Comparison of ENCODE assay signal across 10 mouse cellular contexts in the genomic region with DNA sequence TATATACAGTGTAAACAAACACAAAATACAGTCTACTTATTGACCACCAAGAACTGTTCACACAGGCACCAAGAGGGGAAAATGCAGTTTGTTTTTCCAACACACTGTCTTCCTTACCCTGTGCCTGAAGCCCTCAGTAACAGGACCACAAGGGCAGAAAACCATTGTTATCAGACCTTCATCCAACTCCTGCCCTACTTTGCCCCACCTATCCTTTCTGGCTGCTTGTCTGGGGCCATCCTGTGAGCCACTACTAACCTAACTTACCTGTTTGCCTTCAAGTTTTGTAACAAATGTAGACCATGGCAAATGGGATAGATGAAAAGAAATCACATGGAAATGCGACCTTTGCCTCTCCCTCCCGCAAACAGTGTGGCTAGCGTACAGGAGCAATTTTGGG. TPM values are rescaled to one million over a fixed set of nuclear protein-coding genes. Genes with fewer than 3 reads are reported as not detected.
A peak's percentile ranks its signal among the peaks of the same experiment; 100 is the strongest.
DNase-seq lines count a peak whose midpoint lies in the region; ATAC-seq lines count a peak whose summit lies in the region.
"Had no signal": no experiment of that assay in that cellular context is flagged by ENCODE, and none has a peak within 500 bp of the region (broad histone marks: within the 10 kb centered on the region; RNA-seq: fewer than 3 reads in every experiment).

No protein-coding gene starts in this region.

- H3K4me2 ChIP-seq in lung, embryonic 16.5 days (ENCODE audit: low read depth, low read length) = peak overlapping the region; percentile 50
- peak overlapping the region; percentile 83 for H3K4me2 ChIP-seq in forebrain, embryonic 13.5 days
- peak overlapping the region; percentile 78 for H3K4me2 ChIP-seq in neural tube, embryonic 15.5 days

- no peak for DNase-seq in lung, postnatal 25 days (ENCODE audit: low spot score)
- peak; percentile 10 for DNase-seq in liver
- no peak for DNase-seq in adrenal gland, postnatal 4 days (ENCODE audit: low spot score in 2 of 2)
- DNase-seq: kidney, postnatal 25 days; thymus, postnatal 36 days had no signal

- H3K27me3 ChIP-seq in lung, embryonic 16.5 days (ENCODE audit: control insufficient read depth, insufficient read depth, low read depth, low read length) = no peaks in the 10 kb centered on the region
- 0 out of 2 replicates have a peak, but pooled peaks cover 7% of the 10 kb centered on the region for H3K27me3 ChIP-seq in forebrain, embryonic 13.5 days
- H3K27me3 ChIP-seq in neural tube, embryonic 15.5 days (replicated peaks) = no peaks in the 10 kb centered on the region

- H3K36me3 ChIP-seq in lung, embryonic 16.5 days (ENCODE audit: control insufficient read depth, insufficient read depth, low read length) = peaks cover 9% of the 10 kb centered on the region
- H3K36me3 ChIP-seq in forebrain, embryonic 13.5 days (ENCODE audit: poor library complexity, severe bottlenecking) = peaks cover 15% of the 10 kb centered on the region
- peaks cover 11% of the 10 kb centered on the region; the same call in 1 of the 2 replicates for H3K36me3 ChIP-seq in neural tube, embryonic 15.5 days

- ATAC-seq in lung, embryonic 16.5 days (ENCODE audit: low read depth) = no peak
- ATAC-seq in forebrain, embryonic 13.5 days = no peak
- ATAC-seq in neural tube, embryonic 15.5 days (ENCODE audit: low FRiP score) = no peak
- ATAC-seq in CD4-positive, CD25-positive, alpha-beta regulatory T cell, adult 4 months = no peak
- ATAC-seq in frontal cortex, adult (ENCODE audit: low TSS enrichment) = no peak

- peak overlapping the region; percentile 24; the same call in 1 of the 2 replicates for H3K4me3 ChIP-seq in lung, embryonic 16.5 days (ENCODE audit: low read length)
- peak overlapping the region; percentile 29 for H3K4me3 ChIP-seq in forebrain, embryonic 13.5 days
- peak overlapping the region; percentile 12 for H3K4me3 ChIP-seq in neural tube, embryonic 15.5 days (replicated peaks)

- no peaks in the 10 kb centered on the region for H3K9me3 ChIP-seq in lung, embryonic 16.5 days (ENCODE audit: control insufficient read depth, low read length)
- H3K9me3 ChIP-seq in forebrain, embryonic 13.5 days (replicated peaks) = no peaks in the 10 kb centered on the region
- H3K9me3 ChIP-seq in neural tube, embryonic 15.5 days (replicated peaks) = no peaks in the 10 kb centered on the region

- H3K27ac ChIP-seq in lung, embryonic 16.5 days (ENCODE audit: low read length) = no peak overlapping the region
- no peak overlapping the region for H3K27ac ChIP-seq in forebrain, embryonic 13.5 days
- H3K27ac ChIP-seq in neural tube, embryonic 15.5 days (replicated peaks) = no peak overlapping the region

- 64% methylated on average over 3 of the region's 3 CpGs for WGBS in lung, embryonic 16.5 days
- 64% methylated on average over 3 of the region's 3 CpGs for WGBS in forebrain, embryonic 13.5 days
- 69% methylated on average over 3 of the region's 3 CpGs for WGBS in neural tube, embryonic 15.5 days

- peak overlapping the region; percentile 2; the same call in 1 of the 2 replicates for H3K9ac ChIP-seq in lung, embryonic 16.5 days (ENCODE audit: low read length)
- H3K9ac ChIP-seq in forebrain, embryonic 13.5 days = peak overlapping the region; percentile 55
- H3K9ac ChIP-seq in neural tube, embryonic 15.5 days (replicated peaks) = no peak overlapping the region

- H3K4me1 ChIP-seq in lung, embryonic 16.5 days (replicated peaks; ENCODE audit: control insufficient read depth, insufficient read depth, low read length) = peaks cover 4% of the 10 kb centered on the region; the same call in 1 of the 2 replicates
- H3K4me1 ChIP-seq in forebrain, embryonic 13.5 days = peaks cover 29% of the 10 kb centered on the region
- peaks cover 28% of the 10 kb centered on the region for H3K4me1 ChIP-seq in neural tube, embryonic 15.5 days

RNA-seq across cellular contexts. Expression of gene Kras, which starts 2.2 kb away (rescaled TPM):
- 97.6 and 99.5 TPM in 2 replicates for polyA plus RNA-seq in lung, embryonic 16.5 days (2015; fragmentation: Nextera tagmentation; extraction: Ambion mirVana)
- polyA plus RNA-seq in forebrain, embryonic 13.5 days (2015; fragmentation: Nextera tagmentation; extraction: Ambion mirVana) = 107 and 114 TPM in 2 replicates
- polyA plus RNA-seq in neural tube, embryonic 15.5 days (2015; fragmentation: Nextera tagmentation; extraction: Ambion mirVana) = 69.6 and 76.5 TPM in 2 replicates
- polyA plus RNA-seq in CD4-positive, CD25-positive, alpha-beta regulatory T cell, adult 4 months (2017; shearing (Covaris generic)) = 10 to 100 TPM; 18.3 to 35.8 TPM
- total RNA-seq in adrenal gland, postnatal 4 days (2021) = 10 to 100 TPM; 44.1 to 47.0 TPM

RNA-seq across cellular contexts. Expression of gene Etfrf1, which starts 37.0 kb away (rescaled TPM):
- polyA plus RNA-seq in lung, embryonic 16.5 days (2015; fragmentation: Nextera tagmentation; extraction: Ambion mirVana) = 28.1 and 29.0 TPM in 2 replicates
- 30.1 and 30.6 TPM in 2 replicates for polyA plus RNA-seq in forebrain, embryonic 13.5 days (2015; fragmentation: Nextera tagmentation; extraction: Ambion mirVana)
- polyA plus RNA-seq in neural tube, embryonic 15.5 days (2015; fragmentation: Nextera tagmentation; extraction: Ambion mirVana) = 24.0 and 24.4 TPM in 2 replicates
- polyA plus RNA-seq in CD4-positive, CD25-positive, alpha-beta regulatory T cell, adult 4 months (2017; shearing (Covaris generic)) = 10 to 100 TPM; 26.5 to 31.1 TPM
- total RNA-seq in adrenal gland, postnatal 4 days (2021) = 100 to 1,000 TPM in 1 of 2 experiments, 10 to 100 TPM in 1; 97.2 to 107 TPM

RNA-seq across cellular contexts. Expression of gene Casc1, which starts 37.1 kb away (rescaled TPM):
- polyA plus RNA-seq in lung, embryonic 16.5 days (2015; fragmentation: Nextera tagmentation; extraction: Ambion mirVana) = 1.5 and 3.2 TPM in 2 replicates
- 0.79 and 0.84 TPM in 2 replicates for polyA plus RNA-seq in forebrain, embryonic 13.5 days (2015; fragmentation: Nextera tagmentation; extraction: Ambion mirVana)
- polyA plus RNA-seq in neural tube, embryonic 15.5 days (2015; fragmentation: Nextera tagmentation; extraction: Ambion mirVana) = 0.56 and 0.70 TPM in 2 replicates
- polyA plus RNA-seq in CD4-positive, CD25-positive, alpha-beta regulatory T cell, adult 4 months (2017; shearing (Covaris generic)) = under 1 TPM; 0.24 to 0.41 TPM
- 1 to 10 TPM; 1.4 to 1.6 TPM for total RNA-seq in adrenal gland, postnatal 4 days (2021)
